Mouse (Mus musculus): ENCODE results near the gene Ehd3.

Gene Ehd3

GRCm38 (mm10) chr17:73881295-73881694 is 77.4 kb downstream of the Ehd3 start:
- in situ Hi-C loops (cut with MboI, MseI): loop anchor here (5.0 kb wide), 6 partner anchors 44 to 574 kb away; no protein-coding TSS in a partner anchor

Data from T-helper 17 cell (primary cell).